ENCODE assay signal across 7 mouse cellular contexts in the genomic region with DNA sequence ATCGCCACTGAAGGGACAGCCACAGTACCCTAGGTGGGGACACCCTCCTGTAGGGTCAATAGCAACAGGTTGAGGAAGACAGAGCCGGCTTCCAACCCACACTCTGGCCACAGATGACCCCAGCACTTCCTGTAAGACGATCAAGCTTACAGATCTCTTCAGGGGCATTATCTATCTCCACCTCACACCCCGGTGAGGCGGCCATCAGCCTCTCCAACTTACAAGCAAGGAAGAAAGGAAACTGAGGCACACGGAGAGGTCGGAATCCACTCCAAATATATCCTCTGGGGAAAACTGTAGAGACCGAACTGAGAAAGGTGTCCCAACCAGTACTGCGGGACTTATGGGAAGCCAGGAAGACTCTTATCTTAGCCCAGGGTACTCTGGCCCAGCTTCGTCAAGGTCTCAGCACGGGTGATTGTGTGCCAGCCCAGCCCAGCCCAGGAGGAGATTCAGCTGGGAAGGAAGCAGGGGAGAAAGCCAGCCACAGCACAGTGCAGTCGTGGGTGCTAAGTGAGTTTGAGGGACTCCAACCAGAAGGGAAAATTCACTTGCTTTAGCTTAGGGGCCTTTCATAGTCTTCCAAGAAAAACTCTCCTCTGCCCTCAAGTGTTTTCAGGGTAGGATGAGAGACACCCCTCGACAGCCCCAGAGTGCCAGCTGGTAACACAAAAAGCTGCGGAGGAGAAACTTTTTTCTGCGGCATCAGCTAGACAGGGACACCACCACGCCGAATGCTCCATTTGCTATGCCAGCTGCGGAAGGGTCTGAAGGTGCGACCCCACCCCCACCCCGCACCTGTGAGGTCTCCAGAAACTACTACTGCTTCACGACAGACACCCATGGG. TPM values are rescaled to one million over a fixed set of nuclear protein-coding genes. Genes with fewer than 3 reads are reported as not detected.
DNase-seq lines count a peak whose midpoint lies in the region; ATAC-seq and TF ChIP-seq lines count a peak whose summit lies in the region.

No protein-coding gene starts in this region.

- H3K4me1 ChIP-seq in embryonic facial prominence, embryonic 10.5 days = peaks cover 93% of the 10 kb centered on the region
- H3K4me1 ChIP-seq in hindbrain, embryonic 11.5 days (replicated peaks; ENCODE audit: control insufficient read depth, insufficient read depth, low read length) = peaks cover 31% of the 10 kb centered on the region
- H3K4me1 ChIP-seq in midbrain, embryonic 14.5 days (ENCODE audit: control insufficient read depth, insufficient read depth, low read length) = peaks cover 70% of the 10 kb centered on the region

- peak overlapping the region; percentile 93 for H3K4me2 ChIP-seq in hindbrain, embryonic 11.5 days (replicated peaks; ENCODE audit: low read depth, low read length)
- peak overlapping the region; percentile 98 for H3K4me2 ChIP-seq in midbrain, embryonic 14.5 days (ENCODE audit: low read length)

- peaks cover 10% of the 10 kb centered on the region for H3K27me3 ChIP-seq in embryonic facial prominence, embryonic 10.5 days (replicated peaks; ENCODE audit: low read depth, poor library complexity, severe bottlenecking)
- H3K27me3 ChIP-seq in hindbrain, embryonic 11.5 days (ENCODE audit: control insufficient read depth, insufficient read depth, low read length) = no peaks in the 10 kb centered on the region
- H3K27me3 ChIP-seq in midbrain, embryonic 14.5 days (ENCODE audit: control insufficient read depth, insufficient read depth, low read length) = no peaks in the 10 kb centered on the region

- H3K27ac ChIP-seq in layer of hippocampus, adult 2 months = peak overlapping the region; percentile 54; the same call in 1 of the 2 replicates
- H3K27ac ChIP-seq in embryonic facial prominence, embryonic 10.5 days (replicated peaks) = peak overlapping the region; percentile 90
- peak overlapping the region; percentile 4; the same call in 1 of the 2 replicates for H3K27ac ChIP-seq in hindbrain, embryonic 11.5 days (ENCODE audit: low read depth, low read length)
- H3K27ac ChIP-seq in midbrain, embryonic 14.5 days (replicated peaks; ENCODE audit: low read depth, low read length) = peak overlapping the region; percentile 98; the same call in 1 of the 2 replicates

- H3K36me3 ChIP-seq in embryonic facial prominence, embryonic 10.5 days (replicated peaks) = peaks cover 29% of the 10 kb centered on the region
- no peaks in the 10 kb centered on the region for H3K36me3 ChIP-seq in hindbrain, embryonic 11.5 days (ENCODE audit: control insufficient read depth, insufficient read depth, low read length)
- H3K36me3 ChIP-seq in midbrain, embryonic 14.5 days (ENCODE audit: control insufficient read depth, insufficient read depth, low read length) = no peaks in the 10 kb centered on the region

- no peak for TF ChIP-seq CTCF in layer of hippocampus, adult 2 months (conservative IDR thresholded peaks at IDR 0.05)

- no peak for DNase-seq in layer of hippocampus, adult 2 months (ENCODE audit: low spot score in 2 of 2)
- DNase-seq in layer of hippocampus, adult 8-10 months (ENCODE audit: low spot score in 2 of 2) = no peak
- no peak for DNase-seq in embryonic facial prominence, embryonic 10.5 days (ENCODE audit: low spot score)
- DNase-seq in hindbrain, embryonic 11.5 days (ENCODE audit: low spot score) = no peak
- DNase-seq in midbrain, embryonic 14.5 days = peak; percentile 28
- DNase-seq in frontal cortex, postnatal 10 days (ENCODE audit: low spot score in 2 of 2) = no peak
- no peak for DNase-seq in gastrocnemius, adult 18-20 months (ENCODE audit: low spot score)

- peak overlapping the region; percentile 87 for H3K9ac ChIP-seq in hindbrain, embryonic 11.5 days (ENCODE audit: low read depth, low read length)
- peak overlapping the region; percentile 90 for H3K9ac ChIP-seq in midbrain, embryonic 14.5 days (replicated peaks; ENCODE audit: low read length)

- H3K4me3 ChIP-seq in layer of hippocampus, adult 2 months = peak overlapping the region; percentile 90
- H3K4me3 ChIP-seq in embryonic facial prominence, embryonic 10.5 days = peak overlapping the region; percentile 87
- H3K4me3 ChIP-seq in hindbrain, embryonic 11.5 days (ENCODE audit: low read depth, low read length) = peak overlapping the region; percentile 88
- peak overlapping the region; percentile 83 for H3K4me3 ChIP-seq in midbrain, embryonic 14.5 days (replicated peaks; ENCODE audit: low read depth, low read length)

- no peaks in the 10 kb centered on the region for H3K9me3 ChIP-seq in embryonic facial prominence, embryonic 10.5 days
- no peaks in the 10 kb centered on the region for H3K9me3 ChIP-seq in hindbrain, embryonic 11.5 days (ENCODE audit: control insufficient read depth, low read length)
- H3K9me3 ChIP-seq in midbrain, embryonic 14.5 days (ENCODE audit: control insufficient read depth, low read length) = no peaks in the 10 kb centered on the region

- 5% methylated on average over 21 of the region's 21 CpGs for WGBS in embryonic facial prominence, embryonic 10.5 days
- WGBS in hindbrain, embryonic 11.5 days = 4% methylated on average over 21 of the region's 21 CpGs
- 3% methylated on average over 21 of the region's 21 CpGs for WGBS in midbrain, embryonic 14.5 days

- ATAC-seq in hindbrain, embryonic 11.5 days (ENCODE audit: low FRiP score) = no peak
- no peak for ATAC-seq in midbrain, embryonic 14.5 days (ENCODE audit: low FRiP score, low TSS enrichment)

RNA-seq across cellular contexts. Expression of a gene that starts 1.5 kb away (rescaled TPM):
- total RNA-seq in layer of hippocampus, adult 2 months (2021) = 10 to 100 TPM; 68.4 to 68.5 TPM
- 10 to 100 TPM; 56.3 to 67.6 (median 63.0) TPM for total RNA-seq in layer of hippocampus, adult 8-10 months (2022)
- polyA plus RNA-seq in embryonic facial prominence, embryonic 10.5 days (2016; fragmentation: Nextera tagmentation; extraction: Ambion mirVana) = 11.4 and 12.1 TPM in 2 replicates
- 17.2 and 17.8 TPM in 2 replicates for polyA plus RNA-seq in hindbrain, embryonic 11.5 days (2014; fragmentation: Nextera tagmentation; extraction: Ambion mirVana)
- 20.9 and 22.3 TPM in 2 replicates for polyA plus RNA-seq in midbrain, embryonic 14.5 days (2014; fragmentation: Nextera tagmentation; extraction: Ambion mirVana)
- total RNA-seq in gastrocnemius, adult 18-20 months (2021) = 10 to 100 TPM; 39.4 to 42.6 TPM

RNA-seq across cellular contexts. Expression of a gene that starts 32.4 kb away (rescaled TPM):
- total RNA-seq in layer of hippocampus, adult 2 months (2021) = 1 to 10 TPM; 5.1 to 6.4 TPM
- 1 to 10 TPM; 5.6 to 8.5 (median 7.1) TPM for total RNA-seq in layer of hippocampus, adult 8-10 months (2022)
- polyA plus RNA-seq in embryonic facial prominence, embryonic 10.5 days (2016; fragmentation: Nextera tagmentation; extraction: Ambion mirVana) = 0.72 and 0.99 TPM in 2 replicates
- 1.2 and 1.8 TPM in 2 replicates for polyA plus RNA-seq in hindbrain, embryonic 11.5 days (2014; fragmentation: Nextera tagmentation; extraction: Ambion mirVana)
- polyA plus RNA-seq in midbrain, embryonic 14.5 days (2014; fragmentation: Nextera tagmentation; extraction: Ambion mirVana) = 1.3 and 1.6 TPM in 2 replicates
- 1 to 10 TPM; 1.1 to 1.2 TPM for total RNA-seq in gastrocnemius, adult 18-20 months (2021)

Comparison
In these comparisons a context has a peak if more than half of its experiments do, and no peak if none do; other contexts are left out.
1. H3K27ac ChIP-seq: peak in every context shown above with its lines; median percentile 98 in midbrain, embryonic 14.5 days; 90 in embryonic facial prominence, embryonic 10.5 days; 54 in layer of hippocampus, adult 2 months; 4 in hindbrain, embryonic 11.5 days.